Mouse (Mus musculus): Measurements from ENCODE around the gene Gm11034.

The Gm11034 gene

GRCm38 (mm10) chr8:72213536-72213935 lies at the start of gene Gm11034:
Gene Gm11034, minus strand, starts transcription at chr8:72213636.
- DNase-seq (ENCODE audit: low spot score), result no peak

DNA sequence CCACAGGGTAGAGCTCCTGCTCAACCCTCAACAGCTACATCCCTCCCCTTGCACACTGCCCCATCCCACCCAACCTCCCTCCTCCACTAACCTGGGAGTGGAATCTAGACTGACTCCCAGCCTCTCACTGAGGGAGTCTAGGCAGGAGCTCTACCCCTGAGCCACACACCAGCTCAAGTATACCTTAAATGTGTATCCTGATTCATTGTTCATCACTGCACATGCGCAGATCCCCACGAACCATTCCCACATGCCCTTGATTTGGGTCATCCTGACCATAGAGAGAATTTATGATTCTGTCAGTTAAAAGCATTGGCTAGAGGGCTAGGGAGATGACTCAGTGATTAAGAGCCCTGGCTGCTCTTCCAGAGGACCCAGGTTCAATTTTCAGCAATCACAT lies 49.3 kb upstream of the Gm11034 start:
- DNase-seq (ENCODE audit: low spot score), result peak; percentile 23

- no peak for DNase-seq (ENCODE audit: low spot score)
Observed at GRCm38 (mm10) chr8:72261872-72262271, 48.4 kb upstream of the Gm11034 start.

GRCm38 (mm10) chr8:72261431-72261830 lies 48.0 kb upstream of the Gm11034 start:
- DNase-seq (ENCODE audit: low spot score), result no peak

DNA sequence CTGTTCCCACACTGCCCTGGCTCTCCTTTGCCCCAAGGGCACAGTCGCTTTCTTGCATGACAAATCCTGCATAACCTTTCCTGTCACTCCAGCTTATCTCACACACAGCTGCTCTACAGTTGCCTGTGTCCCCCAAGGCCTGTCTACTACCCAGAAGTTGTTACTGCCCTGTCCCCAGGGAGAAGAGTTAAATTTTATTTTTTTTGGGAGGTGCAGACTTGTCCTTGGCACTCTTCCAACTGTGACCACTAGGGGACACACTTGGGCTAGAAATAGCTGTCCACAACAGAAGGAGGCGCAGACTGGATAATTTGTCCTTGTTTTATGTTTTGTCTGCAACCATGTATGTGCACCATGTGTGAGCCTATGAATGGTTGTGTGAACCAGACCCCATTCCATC lies 47.6 kb upstream of the Gm11034 start:
- peak; percentile 76 for DNase-seq (ENCODE audit: low spot score)

DNA sequence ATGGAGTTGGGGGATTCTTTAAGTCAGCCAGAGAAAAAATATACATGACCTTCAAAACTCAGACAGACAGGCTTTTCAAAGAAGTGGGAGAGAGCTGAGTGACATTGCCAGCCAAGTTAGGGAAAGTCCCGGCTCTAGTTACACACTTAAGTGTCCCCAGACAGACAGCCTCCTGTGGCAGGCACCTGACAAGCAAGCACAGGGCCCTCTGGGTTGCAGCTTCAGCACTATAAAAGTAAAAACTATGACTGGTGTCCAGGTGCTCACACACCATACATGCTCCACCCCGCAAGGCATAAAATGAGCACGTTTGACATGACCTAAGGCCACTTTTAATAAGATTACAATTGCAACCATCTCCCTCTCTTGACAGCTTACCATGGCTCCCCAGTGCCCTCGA lies 47.1 kb upstream of the Gm11034 start:
- DNase-seq (ENCODE audit: low spot score), result no peak

GRCm38 (mm10) chr8:72259862-72260261 lies 46.4 kb upstream of the Gm11034 start:
- no peak for DNase-seq (ENCODE audit: low spot score)

DNA sequence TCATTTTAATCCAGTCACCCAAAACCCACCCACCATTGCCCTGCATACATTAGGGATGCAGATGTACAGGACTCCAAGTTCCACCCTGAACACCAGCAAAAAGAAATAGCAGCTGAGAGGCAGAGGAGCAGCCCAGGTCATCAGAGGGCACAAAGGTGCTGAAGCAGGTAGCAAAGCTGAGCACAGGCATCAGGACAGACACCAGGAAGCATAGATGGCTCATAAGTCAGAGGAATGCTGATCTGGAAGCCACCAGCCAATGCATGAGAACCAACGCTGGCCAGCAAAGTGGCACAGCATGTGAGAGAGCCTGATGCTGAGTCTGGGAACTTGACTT lies 44.4 kb upstream of the Gm11034 start:
- DNase-seq (ENCODE audit: low spot score), result no peak

DNA sequence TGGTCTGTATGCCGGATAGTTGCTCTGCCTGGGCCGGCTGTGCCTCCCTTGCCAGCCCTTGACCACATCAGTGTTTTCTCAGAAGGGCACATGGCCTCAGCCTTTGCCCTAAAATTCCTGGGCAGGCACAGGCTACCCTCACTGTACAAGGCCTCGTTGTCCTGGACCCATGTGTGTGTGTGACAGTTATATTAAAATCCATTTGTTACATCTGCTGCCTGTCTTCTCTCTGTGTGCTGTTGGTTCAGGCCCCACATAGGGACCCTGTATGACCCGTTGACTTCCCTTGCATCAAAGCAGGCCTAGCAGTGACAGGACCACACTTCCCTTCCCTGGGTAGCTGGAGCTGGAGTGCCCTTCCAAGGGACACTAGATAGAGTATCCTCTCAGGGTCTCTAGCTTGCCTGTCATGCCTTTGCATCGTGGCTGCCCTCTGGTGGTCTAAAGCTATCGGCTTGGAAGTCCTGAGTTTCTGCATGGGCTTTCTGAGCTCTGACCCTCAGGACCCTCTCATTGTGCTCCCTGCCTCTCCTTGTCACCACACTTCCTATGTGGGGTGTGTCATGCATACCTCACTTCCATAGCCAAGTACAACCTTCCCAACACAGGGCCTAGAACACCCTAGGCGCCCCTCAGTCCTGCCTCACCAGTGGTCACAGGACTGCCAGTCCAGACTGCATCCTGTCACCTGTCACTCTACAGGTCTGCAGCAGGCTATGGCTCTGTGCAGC lies 43.9 kb upstream of the Gm11034 start:
- peak; percentile 51 for DNase-seq (ENCODE audit: low spot score)

- no peak for DNase-seq (ENCODE audit: low spot score)
Observed at GRCm38 (mm10) chr8:72244610-72245009, 31.2 kb upstream of the Gm11034 start.

DNA sequence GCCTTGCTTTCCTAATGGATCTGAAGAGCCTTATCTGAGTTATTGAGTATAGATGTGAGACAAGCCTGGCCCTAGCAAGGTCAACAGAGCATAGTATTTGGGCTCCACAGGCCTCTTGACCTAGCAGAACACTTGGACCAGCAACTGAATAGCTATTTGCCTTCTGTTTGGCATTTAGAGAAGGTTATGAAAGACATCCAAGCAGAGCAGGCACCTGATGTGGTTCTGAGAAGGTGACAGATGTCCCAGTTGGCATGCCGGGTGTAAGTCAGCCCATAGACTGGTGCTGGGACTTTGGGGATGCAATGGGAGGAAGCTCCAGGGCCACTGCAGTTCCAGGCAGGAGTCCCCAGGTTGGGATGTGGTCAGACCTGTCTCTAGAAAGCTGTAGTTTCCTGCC lies 28.8 kb upstream of the Gm11034 start:
- no peak for DNase-seq (ENCODE audit: low spot score)

GRCm38 (mm10) chr8:72240951-72241350 lies 27.5 kb upstream of the Gm11034 start:
- DNase-seq (ENCODE audit: low spot score), result peak; percentile 41

- no peak for DNase-seq (ENCODE audit: low spot score)
Observed at GRCm38 (mm10) chr8:72240403-72240763, 26.9 kb upstream of the Gm11034 start.

GRCm38 (mm10) chr8:72239499-72240402 lies 26.3 kb upstream of the Gm11034 start, which contains the start of gene Ap1m1:
Gene Ap1m1, plus strand, starts transcription at chr8:72240018.
- peak; percentile 100 for DNase-seq (ENCODE audit: low spot score)

GRCm38 (mm10) chr8:72222656-72223055 lies 9.2 kb upstream of the Gm11034 start:
- peak; percentile 51 for DNase-seq (ENCODE audit: low spot score)

DNA sequence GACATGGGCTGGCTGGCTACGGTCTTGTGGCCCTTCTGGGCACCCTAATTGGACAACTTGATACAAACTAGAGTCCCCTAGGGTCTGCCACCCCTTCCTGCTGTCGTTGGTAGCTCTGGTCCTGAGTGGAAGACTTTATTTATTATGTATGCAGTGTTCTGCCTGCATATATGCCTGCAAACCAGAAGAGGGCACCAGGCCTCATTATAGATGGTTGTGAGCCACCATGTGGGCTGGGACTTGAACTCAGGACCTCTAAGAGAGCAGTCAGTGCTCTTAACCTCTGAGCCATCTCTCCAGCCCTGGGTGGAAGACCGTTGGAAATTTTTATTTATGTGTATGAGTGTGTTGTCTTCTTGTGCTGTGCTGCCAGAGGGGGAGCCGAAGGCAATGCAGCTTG lies 7.3 kb upstream of the Gm11034 start:
- peak; percentile 38 for DNase-seq (ENCODE audit: low spot score)

DNA sequence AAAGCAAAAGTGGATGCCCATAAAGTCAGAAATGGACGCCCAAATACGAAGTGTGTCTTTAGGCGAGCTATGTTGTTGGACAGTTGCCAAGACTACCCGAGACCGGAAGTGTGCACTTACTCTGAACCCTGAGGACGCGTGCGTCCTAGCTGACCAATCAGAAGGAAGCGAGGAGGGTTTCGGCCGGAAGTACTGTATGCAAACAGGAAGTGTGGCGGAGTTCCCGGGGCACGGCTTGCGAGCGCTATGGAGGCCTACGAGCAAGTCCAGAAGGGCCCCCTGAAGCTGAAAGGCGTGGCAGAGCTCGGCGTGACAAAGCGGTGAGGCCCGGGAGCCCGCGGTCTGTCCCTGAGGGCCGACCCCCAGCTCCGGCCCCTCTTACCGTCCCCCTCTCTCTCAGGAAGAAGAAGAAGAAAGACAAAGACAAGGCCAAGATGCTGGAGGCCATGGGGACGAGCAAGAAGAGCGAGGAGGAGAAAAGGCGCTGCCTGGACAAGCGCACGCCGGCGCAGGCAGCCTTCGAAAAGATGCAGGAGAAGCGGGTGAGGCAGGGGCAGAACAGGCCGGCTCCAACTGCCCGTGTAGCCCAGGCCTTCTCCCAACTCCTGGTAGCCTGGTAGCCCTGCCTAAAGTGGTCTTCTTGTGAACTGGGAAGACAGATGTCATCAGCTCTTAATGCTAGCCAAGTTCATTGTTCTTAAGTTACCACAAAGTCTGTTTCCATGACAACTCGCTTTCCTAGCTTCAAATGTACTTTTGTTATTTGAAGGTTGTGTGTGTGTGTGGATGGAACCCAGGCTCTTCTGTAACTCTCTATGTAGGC lies 6.3 kb upstream of the Gm11034 start, which contains the start of gene Fam32a:
Fam32a (plus strand) TSS at position 190 of the 823 bp plus-strand sequence.
- peak; percentile 99 for DNase-seq (ENCODE audit: low spot score)

- peak; percentile 35 for DNase-seq (ENCODE audit: low spot score)
Observed at GRCm38 (mm10) chr8:72218781-72219540, 5.5 kb upstream of the Gm11034 start.

- DNase-seq (ENCODE audit: low spot score), result no peak
Observed at GRCm38 (mm10) chr8:72215871-72216270, 2.4 kb upstream of the Gm11034 start.

GRCm38 (mm10) chr8:72215060-72215459 lies 1.6 kb upstream of the Gm11034 start:
- DNase-seq (ENCODE audit: low spot score), result no peak

GRCm38 (mm10) chr8:72212751-72213150 lies 685 bp downstream of the Gm11034 start, which contains the start of gene Cib3:
Gene Cib3, minus strand, starts transcription at chr8:72212837.
- DNase-seq (ENCODE audit: low spot score), result no peak

Measured in MN1 (cell line).